Mouse (Mus musculus): Measurements from ENCODE around the gene Arhgap33. TPM values are rescaled to one million over a fixed set of nuclear protein-coding genes. Genes with fewer than 3 reads are reported as not detected.
"Not testable (repeated sequence)": the region's sequence is repeated elsewhere in the genome, so short reads cannot be mapped to it uniquely, and the experiment has no call there.

Gene Arhgap33
- polyA plus RNA-seq, 1 experiment from 2014 or later = 135 TPM

GRCm38 (mm10) chr7:30484250-30484649 lies 50.6 kb downstream of the Arhgap33 start:
- WGBS = 21% methylated on average over 8 of the region's 8 CpGs
- H3K27me3 ChIP-seq = no peaks in the 10 kb centered on the region; the same call in 1 of the 2 replicates

GRCm38 (mm10) chr7:30477415-30478381 lies 57.2 kb downstream of the Arhgap33 start:
- Histone ChIP-seq H3K4me2 (peak overlapping the region; percentile 62), H3K4me1 (replicated peaks) (peaks cover 9% of the 10 kb centered on the region), H3K4me3 (peak overlapping the region; percentile 40), H3K9me3 (no peaks in the 10 kb centered on the region), H3K9ac (peak overlapping the region; percentile 35; the same call in 1 of the 2 replicates), H3K27ac (replicated peaks) (peak overlapping the region; percentile 61), H3K27me3 (no peaks in the 10 kb centered on the region), H3K36me3 (no peaks in the 10 kb centered on the region)
- whole genome bisulfite sequencing = 7% methylated on average over 32 of the region's 32 CpGs
- peak; percentile 62; the same call in 1 of the 2 replicates for ATAC-seq (ENCODE audit: low FRiP score, low read depth)

More at GRCm38 (mm10) chr7:30484250-30484649, 50.6 kb downstream of the Arhgap33 start:
- no peak overlapping the region for H3K9ac ChIP-seq
- ATAC-seq (ENCODE audit: low FRiP score, low read depth) = no peak
- H3K36me3 ChIP-seq = no peaks in the 10 kb centered on the region
- H3K4me1 ChIP-seq (replicated peaks) = no peaks in the 10 kb centered on the region
- H3K9me3 ChIP-seq = no peaks in the 10 kb centered on the region
- no peak overlapping the region for H3K27ac ChIP-seq (replicated peaks)
- H3K4me2 ChIP-seq = no peak overlapping the region
- no peak overlapping the region for H3K4me3 ChIP-seq

GRCm38 (mm10) chr7:30476136-30476535 lies 58.7 kb downstream of the Arhgap33 start:
- ATAC-seq (ENCODE audit: low FRiP score, low read depth); H3K4me3 ChIP-seq; H3K9ac ChIP-seq; H3K36me3 ChIP-seq; H3K4me2 ChIP-seq; H3K9me3 ChIP-seq; H3K27ac ChIP-seq (replicated peaks); H3K4me1 ChIP-seq (replicated peaks); H3K27me3 ChIP-seq: not testable (repeated sequence)
- WGBS = 95% methylated on average over 7 of the region's 7 CpGs

GRCm38 (mm10) chr7:30474999-30475398 lies 59.9 kb downstream of the Arhgap33 start:
- 76% methylated on average over 4 of the region's 4 CpGs for WGBS
- Histone ChIP-seq H3K27me3 (no peaks in the 10 kb centered on the region), H3K4me2 (no peak overlapping the region), H3K9ac (no peak overlapping the region), H3K9me3 (no peaks in the 10 kb centered on the region), H3K36me3 (no peaks in the 10 kb centered on the region), H3K4me3 (no peak overlapping the region), H3K4me1 (replicated peaks) (peaks cover 9% of the 10 kb centered on the region), H3K27ac (replicated peaks) (no peak overlapping the region)
- ATAC-seq (ENCODE audit: low FRiP score, low read depth) = no peak

GRCm38 (mm10) chr7:30472411-30472810 lies 62.4 kb downstream of the Arhgap33 start:
- H3K36me3 ChIP-seq = no peaks in the 10 kb centered on the region
- H3K27ac ChIP-seq (replicated peaks) = no peak overlapping the region
- ATAC-seq (ENCODE audit: low FRiP score, low read depth) = no peak
- no peaks in the 10 kb centered on the region for H3K9me3 ChIP-seq
- H3K4me2 ChIP-seq = no peak overlapping the region
- H3K9ac ChIP-seq = no peak overlapping the region
- 47% methylated on average over 5 of the region's 5 CpGs for WGBS
- H3K4me1 ChIP-seq (replicated peaks) = peaks cover 2% of the 10 kb centered on the region
- H3K4me3 ChIP-seq = no peak overlapping the region
- H3K27me3 ChIP-seq = peaks cover 9% of the 10 kb centered on the region

Small RNA genes lying within 50 kb of the gene (microRNA-seq; reads per million reads assigned to microRNA genes)
- not detected for gene Gm38670

Other genes with a start within 250 kb of the Arhgap33 start
- gene Clip3, start 243.3 kb downstream of the Arhgap33 start, polyA plus RNA-seq (2015; fragmentation: Nextera tagmentation; extraction: Ambion mirVana) = 88.4 and 120 TPM in 2 replicates
- gene Alkbh6, start 226.3 kb downstream of the Arhgap33 start, polyA plus RNA-seq (2015; fragmentation: Nextera tagmentation; extraction: Ambion mirVana) = 121 and 135 TPM in 2 replicates
- gene Syne4, start 220.3 kb downstream of the Arhgap33 start, polyA plus RNA-seq (2015; fragmentation: Nextera tagmentation; extraction: Ambion mirVana) = 17.1 and 19.1 TPM in 2 replicates
- 0.98 TPM in 1 of 2 replicates, not detected in the other for gene E130208F15Rik, start 213.3 kb downstream of the Arhgap33 start, polyA plus RNA-seq (2015; fragmentation: Nextera tagmentation; extraction: Ambion mirVana)
- 16.2 and 17.3 TPM in 2 replicates for gene Sdhaf1, start 211.2 kb downstream of the Arhgap33 start, polyA plus RNA-seq (2015; fragmentation: Nextera tagmentation; extraction: Ambion mirVana)
- gene Lrfn3, start 172.3 kb downstream of the Arhgap33 start, polyA plus RNA-seq (2015; fragmentation: Nextera tagmentation; extraction: Ambion mirVana) = 14.3 and 15.7 TPM in 2 replicates
- 28.9 and 39.1 TPM in 2 replicates for gene Tyrobp, start 121.3 kb downstream of the Arhgap33 start, polyA plus RNA-seq (2015; fragmentation: Nextera tagmentation; extraction: Ambion mirVana)
- 0.53 and 0.56 TPM in 2 replicates for gene Hcst, start 115.2 kb downstream of the Arhgap33 start, polyA plus RNA-seq (2015; fragmentation: Nextera tagmentation; extraction: Ambion mirVana)
- 2.4 and 2.9 TPM in 2 replicates for gene Nfkbid, start 113.3 kb downstream of the Arhgap33 start, polyA plus RNA-seq (2015; fragmentation: Nextera tagmentation; extraction: Ambion mirVana)
- 674 and 762 TPM in 2 replicates for gene Aplp1, start 89.5 kb downstream of the Arhgap33 start, polyA plus RNA-seq (2015; fragmentation: Nextera tagmentation; extraction: Ambion mirVana)
- 4.7 and 7.3 TPM in 2 replicates for gene Kirrel2, start 77.4 kb downstream of the Arhgap33 start, polyA plus RNA-seq (2015; fragmentation: Nextera tagmentation; extraction: Ambion mirVana)
- 1.1 and 1.2 TPM in 2 replicates for gene Nphs1, start 76.7 kb downstream of the Arhgap33 start, polyA plus RNA-seq (2015; fragmentation: Nextera tagmentation; extraction: Ambion mirVana)
- 0.36 TPM in 1 of 2 replicates, not detected in the other for gene Prodh2, start 41.4 kb downstream of the Arhgap33 start, polyA plus RNA-seq (2015; fragmentation: Nextera tagmentation; extraction: Ambion mirVana)
- 11.1 and 13.2 TPM in 2 replicates for gene Hspb6, start 17.1 kb upstream of the Arhgap33 start, polyA plus RNA-seq (2015; fragmentation: Nextera tagmentation; extraction: Ambion mirVana)
- gene Proser3, start 17.2 kb upstream of the Arhgap33 start, polyA plus RNA-seq (2015; fragmentation: Nextera tagmentation; extraction: Ambion mirVana) = 8.4 and 9.1 TPM in 2 replicates
- gene Lin37, start 24.8 kb upstream of the Arhgap33 start, polyA plus RNA-seq (2015; fragmentation: Nextera tagmentation; extraction: Ambion mirVana) = 52.7 and 53.1 TPM in 2 replicates
- 89.7 and 92.1 TPM in 2 replicates for gene U2af1l4, start 28.2 kb upstream of the Arhgap33 start, polyA plus RNA-seq (2015; fragmentation: Nextera tagmentation; extraction: Ambion mirVana)
- 15.4 and 17.5 TPM in 2 replicates for gene Gm49396, start 28.3 kb upstream of the Arhgap33 start, polyA plus RNA-seq (2015; fragmentation: Nextera tagmentation; extraction: Ambion mirVana)
- gene Psenen, start 28.6 kb upstream of the Arhgap33 start, polyA plus RNA-seq (2015; fragmentation: Nextera tagmentation; extraction: Ambion mirVana) = 124 and 134 TPM in 2 replicates
- gene Igflr1, start 30.4 kb upstream of the Arhgap33 start, polyA plus RNA-seq (2015; fragmentation: Nextera tagmentation; extraction: Ambion mirVana) = 5.5 and 6.0 TPM in 2 replicates
- 9.2 and 9.8 TPM in 2 replicates for gene Kmt2b, start 53.7 kb upstream of the Arhgap33 start, polyA plus RNA-seq (2015; fragmentation: Nextera tagmentation; extraction: Ambion mirVana)
- 0.10 and 0.37 TPM in 2 replicates for gene Zbtb32, start 63.8 kb upstream of the Arhgap33 start, polyA plus RNA-seq (2015; fragmentation: Nextera tagmentation; extraction: Ambion mirVana)
- gene Upk1a, start 77.8 kb upstream of the Arhgap33 start, polyA plus RNA-seq (2015; fragmentation: Nextera tagmentation; extraction: Ambion mirVana) = 0.51 and 0.82 TPM in 2 replicates
- 1,185 and 1,301 TPM in 2 replicates for gene Cox6b1, start 91.1 kb upstream of the Arhgap33 start, polyA plus RNA-seq (2015; fragmentation: Nextera tagmentation; extraction: Ambion mirVana)
- gene Etv2, start 100.8 kb upstream of the Arhgap33 start, polyA plus RNA-seq (2015; fragmentation: Nextera tagmentation; extraction: Ambion mirVana) = not detected in 2 replicates
- 131 and 139 TPM in 2 replicates for gene Rbm42, start 115.3 kb upstream of the Arhgap33 start, polyA plus RNA-seq (2015; fragmentation: Nextera tagmentation; extraction: Ambion mirVana)
- 25.9 and 29.9 TPM in 2 replicates for gene Haus5, start 129.9 kb upstream of the Arhgap33 start, polyA plus RNA-seq (2015; fragmentation: Nextera tagmentation; extraction: Ambion mirVana)
- gene Pmis2, start 136.5 kb upstream of the Arhgap33 start, polyA plus RNA-seq (2015; fragmentation: Nextera tagmentation; extraction: Ambion mirVana) = not detected in 2 replicates
- not detected in 2 replicates for gene 2200002J24Rik, start 163.9 kb upstream of the Arhgap33 start, polyA plus RNA-seq (2015; fragmentation: Nextera tagmentation; extraction: Ambion mirVana)
- gene Atp4a, start 177.1 kb upstream of the Arhgap33 start, polyA plus RNA-seq (2015; fragmentation: Nextera tagmentation; extraction: Ambion mirVana) = 3.1 and 3.3 TPM in 2 replicates
- gene Tmem147, start 194.5 kb upstream of the Arhgap33 start, polyA plus RNA-seq (2015; fragmentation: Nextera tagmentation; extraction: Ambion mirVana) = 273 and 284 TPM in 2 replicates
- gene Gapdhs, start 208.6 kb upstream of the Arhgap33 start, polyA plus RNA-seq (2015; fragmentation: Nextera tagmentation; extraction: Ambion mirVana) = 0.79 and 1.4 TPM in 2 replicates
- gene Sbsn, start 216.4 kb upstream of the Arhgap33 start, polyA plus RNA-seq (2015; fragmentation: Nextera tagmentation; extraction: Ambion mirVana) = 2.2 TPM in 2 replicates
- 2.0 and 3.0 TPM in 2 replicates for gene Dmkn, start 228.7 kb upstream of the Arhgap33 start, polyA plus RNA-seq (2015; fragmentation: Nextera tagmentation; extraction: Ambion mirVana)

All from hindbrain, embryonic 15.5 days (tissue).